Mouse (Mus musculus) CH12.LX (cell line): ENCODE results near the gene Tas2r143.

ENCODE experiments used
- BHLHE40 ChIP-seq: IDR thresholded peaks from 2 replicates; pipeline ENCODE4 v1.6.1; 2011; ENCODE audit warnings: mild to moderate bottlenecking, low read depth, low read length, improper control_type of control experiment
- CHD1 ChIP-seq: IDR thresholded peaks from 2 replicates; pipeline ENCODE4 v1.6.1; 2012; ENCODE audit warnings: low read depth, low read length, improper control_type of control experiment, inconsistent platforms
- CTCF ChIP-seq, 2 experiments: IDR thresholded peaks in 1 of 2; conservative IDR thresholded peaks in 1 of 2; 2 replicates each; pipeline ENCODE4 v1.5.1; 2011 to 2012; ENCODE audit warnings: low read depth in 2 of 2, low read length in 2 of 2, improper control_type of control experiment in 1 of 2, inconsistent platforms in 1 of 2, mild to moderate bottlenecking in 1 of 2, moderate library complexity in 1 of 2
- E2F4 ChIP-seq: IDR thresholded peaks from 2 replicates; pipeline ENCODE4 v1.6.1; 2011; ENCODE audit warnings: low read depth, low read length, improper control_type of control experiment; ENCODE audit not compliant: insufficient replicate concordance
- ETS1 ChIP-seq: conservative IDR thresholded peaks from 2 replicates; pipeline ENCODE4 v1.6.1; 2012; ENCODE audit warnings: low read depth, mild to moderate bottlenecking, inconsistent platforms, low read length, improper control_type of control experiment, moderate library complexity
- MAFK ChIP-seq: IDR thresholded peaks from 2 replicates; pipeline ENCODE4 v1.6.1; 2011; ENCODE audit warnings: low read length, improper control_type of control experiment; ENCODE audit not compliant: insufficient replicate concordance
- MAX ChIP-seq: IDR thresholded peaks from 2 replicates; pipeline ENCODE4 v1.6.1; 2011; ENCODE audit warnings: low read length, improper control_type of control experiment
- MEF2A ChIP-seq: IDR thresholded peaks from 2 replicates; pipeline ENCODE4 v1.6.1; 2014; ENCODE audit warnings: low read depth, mild to moderate bottlenecking, inconsistent platforms, low read length, improper control_type of control experiment, borderline replicate concordance
- MXI1 ChIP-seq: IDR thresholded peaks from 2 replicates; pipeline ENCODE4 v1.6.1; 2011; ENCODE audit warnings: mild to moderate bottlenecking, low read depth, low read length, improper control_type of control experiment
- NRF1 ChIP-seq: IDR thresholded peaks from 2 replicates; pipeline ENCODE4 v1.6.1; 2014; ENCODE audit warnings: low read depth, mild to moderate bottlenecking, inconsistent platforms, low read length, improper control_type of control experiment, moderate library complexity
- POLR2A ChIP-seq: IDR thresholded peaks from 2 replicates; pipeline ENCODE4 v1.6.1; 2011; ENCODE audit warnings: low read depth, mild to moderate bottlenecking, improper control_type of control experiment, low read length
- SMC3 ChIP-seq: IDR thresholded peaks from 2 replicates; pipeline ENCODE4 v1.6.1; 2011; ENCODE audit warnings: low read depth, low read length, improper control_type of control experiment
- TBP ChIP-seq: conservative IDR thresholded peaks from 2 replicates; pipeline ENCODE4 v1.6.1; 2011; ENCODE audit warnings: low read depth, low read length, improper control_type of control experiment
- ZNF384 ChIP-seq: IDR thresholded peaks from 2 replicates; pipeline ENCODE4 v1.6.1; 2012; ENCODE audit warnings: low read depth, low read length, improper control_type of control experiment, inconsistent platforms

DNA sequence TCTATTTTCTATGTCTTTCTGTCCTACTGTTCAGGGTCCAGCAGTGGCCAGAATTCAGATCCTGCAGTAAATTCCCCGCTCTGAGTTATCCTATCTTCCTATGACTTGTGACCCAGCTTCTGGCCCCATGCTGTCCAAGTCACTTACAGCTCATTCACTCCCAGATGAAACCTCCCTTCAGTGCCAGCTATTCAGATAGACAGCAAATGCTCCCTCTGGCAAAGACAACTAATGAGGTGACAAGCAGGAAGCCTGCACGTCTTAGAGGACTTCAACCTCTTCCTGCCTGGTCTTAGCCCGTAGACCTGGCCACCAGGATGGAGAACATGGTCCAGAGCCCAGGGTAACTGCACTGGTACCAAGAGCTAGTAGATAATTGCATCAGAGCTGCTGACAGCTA is 37.1 kb upstream of the Tas2r143 start:
- TF ChIP-seq MAX (no peak), ZNF384 (no peak), BHLHE40 (no peak), CTCF (conservative IDR thresholded peaks at IDR 0.05 in 1 of 2, IDR thresholded peaks at IDR 0.05 in 1 of 2; ENCODE audit: low read depth in 2 of 2, low read length in 2 of 2) (no peak), ETS1 (no peak), POLR2A (no peak), SMC3 (no peak), NRF1 (no peak), TBP (no peak), MEF2A (no peak), CHD1 (no peak), E2F4 (no peak), MXI1 (no peak), MAFK (no peak)
